Mouse (Mus musculus) thymus, postnatal 14 days (tissue): ENCODE measurements around the gene Zcchc14.

Experiments used
- DNase-seq: peaks from one replicate; pipeline ENCODE4 v3.0.0; 2021

The Zcchc14 gene

DNA sequence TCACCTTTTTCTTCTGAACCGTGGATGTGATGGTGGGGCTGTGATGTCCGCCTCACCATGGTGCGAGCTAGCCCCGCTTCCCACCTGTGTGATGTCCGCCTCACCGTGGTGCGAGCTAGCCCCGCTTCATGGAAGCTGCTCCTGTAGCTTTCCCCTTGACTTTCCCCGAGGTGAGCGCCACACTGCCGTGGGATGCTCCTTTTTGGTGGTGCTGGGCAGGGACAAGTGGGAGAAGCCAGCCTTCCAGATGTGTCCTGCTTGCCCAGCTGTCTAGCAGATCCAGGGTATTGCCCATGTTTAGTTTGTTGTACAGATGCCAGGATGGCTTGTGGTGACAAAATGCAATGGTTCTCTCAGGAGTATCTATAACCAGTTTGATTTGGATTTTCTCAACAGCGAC, 10.4 kb upstream of the Zcchc14 start:
- no peak for DNase-seq

DNA sequence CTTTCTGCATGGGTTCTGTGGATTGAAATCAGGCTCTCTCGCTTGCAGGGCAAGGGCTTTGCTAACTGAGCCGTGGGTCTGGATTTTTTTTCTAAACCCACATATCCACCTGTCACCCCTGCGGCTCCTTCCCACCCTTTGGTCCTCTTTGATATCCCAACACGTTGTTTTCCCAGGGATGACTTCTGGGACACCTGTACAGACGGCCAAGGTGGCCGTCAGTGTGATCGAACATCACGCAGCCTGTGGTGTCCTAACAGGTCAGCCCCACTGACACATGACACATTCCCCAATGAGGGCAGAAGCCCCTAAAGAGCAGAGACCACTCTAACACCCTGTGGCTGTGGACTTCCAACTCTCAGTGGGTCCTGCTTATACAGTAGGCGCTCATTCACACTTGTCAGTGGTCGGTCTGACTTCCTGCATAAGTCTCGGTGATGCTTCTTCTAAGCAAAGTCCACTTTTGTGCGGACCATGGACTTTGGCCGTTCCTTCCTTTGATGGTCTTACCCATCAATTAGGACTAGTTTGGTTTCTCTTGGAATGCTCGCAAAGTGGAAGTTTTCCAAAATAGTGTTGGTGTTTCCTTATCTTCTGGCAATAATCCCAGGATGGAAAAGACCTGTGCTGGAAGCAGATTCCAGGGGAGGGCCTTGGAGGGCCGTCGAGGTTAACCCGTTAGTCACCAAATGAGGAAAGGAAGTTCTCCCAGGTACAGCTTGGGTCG, 9.1 kb upstream of the Zcchc14 start:
- no peak for DNase-seq

GRCm38 (mm10) chr8:121660602-121661001, 7.9 kb upstream of the Zcchc14 start:
- DNase-seq: no peak

DNA sequence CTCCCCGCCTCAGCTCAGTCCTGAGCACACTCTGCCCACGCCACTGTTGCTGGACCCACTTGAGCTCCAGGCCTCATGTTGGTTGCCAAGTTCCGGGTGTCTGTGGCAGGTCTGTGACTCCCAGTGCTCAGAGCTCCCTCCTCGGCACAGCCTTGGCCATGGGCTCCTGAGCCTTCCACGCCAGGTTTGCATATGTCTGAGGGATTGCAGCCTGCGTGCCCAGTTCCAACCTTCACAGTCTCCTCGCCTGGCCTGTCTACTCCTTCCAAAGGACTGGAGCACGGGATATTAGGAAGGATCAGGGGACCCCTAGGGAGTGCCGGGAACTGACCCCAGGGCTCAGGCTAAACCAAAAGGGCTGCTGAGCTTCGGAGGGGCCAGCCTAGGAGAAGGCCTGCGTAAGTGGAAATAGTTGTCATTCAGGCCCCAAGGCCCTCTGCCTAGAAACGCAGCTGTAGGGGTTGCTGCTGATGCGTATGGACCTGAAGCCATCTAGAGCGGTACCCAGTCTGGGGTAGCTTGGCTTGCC, 2.3 kb upstream of the Zcchc14 start:
- DNase-seq: no peak

DNA sequence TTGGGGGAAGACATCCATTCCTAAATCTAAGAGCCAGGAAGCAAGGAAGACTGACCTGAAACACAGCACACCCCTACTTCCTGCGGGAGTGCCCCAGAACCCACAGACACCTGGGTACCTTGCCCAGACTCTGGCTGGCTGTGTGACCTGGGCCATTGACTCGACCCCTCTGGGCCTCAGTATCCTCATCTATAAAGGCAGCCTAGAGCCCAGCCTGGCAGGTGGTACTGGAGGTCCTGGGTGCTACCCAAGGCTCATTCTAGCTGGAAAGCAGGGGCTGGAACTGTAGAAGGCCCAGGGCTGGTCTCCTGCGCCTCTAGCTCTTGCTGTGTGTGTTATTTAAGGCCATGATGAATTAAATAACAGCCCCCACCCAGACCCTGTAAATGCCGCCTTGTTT, 1.4 kb upstream of the Zcchc14 start:
- no peak for DNase-seq

DNA sequence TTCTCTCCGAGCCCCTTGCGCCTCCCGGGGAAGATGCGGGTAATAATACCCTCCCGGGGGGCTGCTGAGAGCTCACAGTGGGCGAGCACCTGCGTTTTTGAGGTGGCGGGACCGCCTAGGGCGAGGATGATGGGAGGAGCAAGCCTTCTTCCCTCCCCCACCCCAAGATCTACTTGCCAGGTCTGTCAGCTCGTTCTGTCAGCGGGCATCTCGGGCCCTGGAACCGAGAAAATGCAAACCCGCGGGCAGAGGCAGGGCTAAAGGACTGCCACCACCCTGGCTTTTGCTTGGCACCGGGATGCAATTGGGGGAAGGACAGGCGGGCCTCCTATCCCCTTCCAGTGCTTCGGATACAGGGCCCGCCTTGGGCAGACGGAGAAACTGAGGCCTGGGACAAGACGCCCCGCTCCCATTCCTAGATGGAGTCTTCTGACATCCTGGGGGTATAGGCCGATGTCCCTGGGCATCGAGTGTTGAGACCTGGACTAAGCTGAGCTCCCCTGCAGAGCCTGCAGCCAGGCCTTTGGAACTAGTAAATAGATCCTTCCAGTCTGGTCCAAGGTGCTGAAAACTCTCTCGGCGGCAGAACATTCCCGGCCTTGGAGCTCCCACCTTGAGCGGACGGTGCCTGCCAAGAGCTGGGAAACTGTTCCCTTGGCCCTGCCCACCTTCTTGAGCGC, 779 bp upstream of the Zcchc14 start:
- no peak for DNase-seq

- no peak for DNase-seq
Measured at GRCm38 (mm10) chr8:121651874-121652361, 783 bp downstream of the Zcchc14 start.

GRCm38 (mm10) chr8:121651308-121651873, 1.3 kb downstream of the Zcchc14 start:
- DNase-seq: no peak

DNA sequence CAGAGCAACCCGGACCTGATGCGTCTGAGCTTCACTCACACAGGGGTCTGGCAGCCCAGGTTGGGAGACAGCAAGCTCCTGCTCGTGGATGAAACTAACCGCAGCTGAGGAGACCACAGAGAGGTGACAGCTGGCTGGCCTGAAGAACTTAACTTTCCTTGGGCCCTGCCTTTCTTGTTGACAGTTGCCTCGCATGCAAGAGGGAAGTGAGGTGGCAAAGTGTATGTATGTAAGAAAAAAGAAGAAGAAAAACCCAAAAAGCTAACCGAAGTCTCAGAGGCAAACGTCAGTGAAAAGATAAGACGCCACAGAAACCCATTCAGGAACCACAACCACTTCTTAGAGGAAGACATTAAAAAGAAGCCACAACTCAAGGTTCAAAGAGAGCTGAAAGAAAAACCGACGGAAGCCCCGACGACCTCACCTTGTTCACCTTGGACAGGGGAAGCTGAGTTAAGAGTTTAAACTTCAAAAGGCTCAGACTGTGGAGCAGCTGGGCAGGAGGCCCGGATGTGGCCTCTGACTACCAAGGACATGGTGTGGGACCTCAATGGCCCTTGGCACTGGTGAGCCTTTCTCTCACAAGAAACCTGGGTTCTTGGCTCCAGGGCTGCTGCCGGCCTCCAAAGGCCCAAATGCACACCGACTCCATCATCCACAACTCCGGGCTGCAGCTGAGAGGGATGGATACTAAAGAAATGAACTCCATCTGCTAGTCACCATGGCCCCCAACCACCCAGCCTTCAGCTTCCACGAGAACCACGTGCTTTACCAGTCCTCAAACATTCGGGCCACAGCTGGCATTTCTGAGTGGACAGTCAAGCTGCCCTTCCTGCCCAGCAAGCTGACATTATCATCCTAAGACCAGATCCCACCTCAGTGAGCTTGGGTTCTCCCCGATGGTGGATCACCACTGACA, 2.1 kb downstream of the Zcchc14 start:
- DNase-seq: peak; percentile 21

DNA sequence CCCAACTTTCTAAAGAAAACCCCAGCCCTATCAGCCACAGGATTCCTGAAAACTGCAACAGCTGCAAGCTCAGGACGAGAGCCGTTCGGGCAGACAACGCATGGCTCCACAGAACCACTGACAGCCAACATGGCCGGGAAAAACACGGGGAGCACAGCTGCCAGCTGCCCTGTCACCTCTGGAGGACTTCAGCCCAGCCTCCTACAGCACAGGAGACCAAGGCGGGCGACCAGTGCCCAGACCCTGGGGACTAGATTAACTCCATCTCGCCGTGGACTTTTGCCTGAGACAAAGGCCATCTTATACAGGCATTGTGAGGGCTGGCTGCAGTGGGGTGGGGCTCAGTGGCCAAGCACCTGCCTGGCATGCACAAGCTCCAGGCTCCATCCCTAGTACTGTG, 2.8 kb downstream of the Zcchc14 start:
- no peak for DNase-seq

- DNase-seq: no peak
Measured at GRCm38 (mm10) chr8:121649423-121649822, 3.3 kb downstream of the Zcchc14 start.

- no peak for DNase-seq
Measured at GRCm38 (mm10) chr8:121648451-121648850, 4.2 kb downstream of the Zcchc14 start.

- DNase-seq: no peak
Measured at GRCm38 (mm10) chr8:121647511-121648215, 5.0 kb downstream of the Zcchc14 start.

DNA sequence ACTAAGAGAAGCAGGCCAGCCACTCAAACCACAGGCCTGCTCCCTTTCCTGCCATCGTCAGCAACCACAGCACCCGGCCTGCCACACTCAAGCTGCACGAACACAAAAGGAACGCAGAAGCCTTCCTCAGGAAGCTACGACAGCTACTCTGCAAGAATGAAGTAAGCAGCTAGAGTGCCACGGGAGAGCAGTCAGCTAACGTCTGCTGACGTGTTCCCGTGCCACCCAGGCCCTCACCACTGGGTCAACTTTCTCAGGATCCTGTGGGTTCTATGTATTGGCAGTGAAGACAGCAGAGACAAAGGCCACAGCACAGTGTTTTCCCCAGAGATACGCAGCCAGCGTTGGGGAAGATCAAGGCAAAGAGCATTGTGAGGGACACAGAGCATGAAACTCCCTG, 9.3 kb downstream of the Zcchc14 start:
- no peak for DNase-seq

GRCm38 (mm10) chr8:121642804-121643203, 9.9 kb downstream of the Zcchc14 start:
- no peak for DNase-seq

GRCm38 (mm10) chr8:121636180-121636579, 16.5 kb downstream of the Zcchc14 start:
- no peak for DNase-seq

DNA sequence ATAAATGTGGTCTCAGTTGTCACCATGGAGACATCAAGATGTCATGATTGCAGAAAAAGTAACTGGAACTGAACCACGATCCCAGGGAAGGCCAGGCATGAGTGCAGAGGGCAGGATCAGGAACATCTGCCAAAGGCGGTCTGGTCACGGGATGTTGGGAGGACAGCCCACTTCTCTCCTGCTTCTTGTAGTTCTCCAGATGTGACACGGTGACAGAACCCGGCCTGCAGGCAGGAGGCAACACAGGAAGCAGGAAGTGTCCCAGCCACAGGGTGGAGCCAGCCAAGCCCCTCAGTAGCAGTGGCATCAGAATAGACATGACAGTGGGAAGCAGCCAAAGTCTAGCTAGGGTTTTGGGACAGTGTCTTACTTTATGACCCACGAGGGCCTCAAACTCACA, 17.2 kb downstream of the Zcchc14 start:
- no peak for DNase-seq

DNA sequence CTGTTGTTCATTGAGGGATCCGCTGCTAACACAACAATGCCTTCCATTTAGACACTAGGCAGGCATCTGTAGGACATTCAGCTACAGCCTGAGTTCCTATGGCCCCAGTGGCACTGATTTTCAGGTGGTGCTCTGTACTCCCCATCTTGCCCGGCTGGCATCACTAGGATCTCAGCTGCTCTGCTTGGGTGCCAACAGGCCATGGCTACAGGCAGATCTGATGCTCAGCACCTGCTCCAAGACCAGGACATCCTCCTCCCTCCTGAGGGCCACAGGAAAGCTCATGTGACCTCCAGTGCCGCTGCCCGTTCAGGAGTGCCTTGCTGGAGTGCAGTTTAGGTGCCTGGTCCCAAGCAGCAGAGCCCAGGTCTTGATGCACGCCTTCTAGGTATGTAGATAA, 20.3 kb downstream of the Zcchc14 start:
- no peak for DNase-seq

- DNase-seq: no peak
Measured at GRCm38 (mm10) chr8:121631645-121632071, 21.0 kb downstream of the Zcchc14 start.

DNA sequence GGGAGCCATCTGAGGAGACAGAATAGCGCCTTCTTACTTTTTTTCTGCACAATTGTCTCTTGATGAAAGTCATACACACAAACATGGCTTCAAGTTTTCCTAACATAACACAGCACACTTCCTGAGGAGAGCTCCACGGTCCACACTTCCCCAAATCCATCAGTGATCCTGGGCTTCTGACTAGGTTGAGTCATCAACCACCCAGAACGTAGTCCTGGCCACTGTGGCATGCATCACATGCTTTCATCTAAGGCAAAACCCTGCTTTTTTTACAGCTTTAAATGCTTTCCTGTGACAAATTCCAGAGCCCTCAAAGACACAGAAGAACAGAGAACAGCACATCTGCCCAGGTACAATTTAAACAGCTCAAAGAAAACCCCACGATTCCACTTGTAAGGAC, 24.0 kb downstream of the Zcchc14 start:
- no peak for DNase-seq

GRCm38 (mm10) chr8:121623043-121623442, 29.7 kb downstream of the Zcchc14 start:
- DNase-seq: no peak

DNA sequence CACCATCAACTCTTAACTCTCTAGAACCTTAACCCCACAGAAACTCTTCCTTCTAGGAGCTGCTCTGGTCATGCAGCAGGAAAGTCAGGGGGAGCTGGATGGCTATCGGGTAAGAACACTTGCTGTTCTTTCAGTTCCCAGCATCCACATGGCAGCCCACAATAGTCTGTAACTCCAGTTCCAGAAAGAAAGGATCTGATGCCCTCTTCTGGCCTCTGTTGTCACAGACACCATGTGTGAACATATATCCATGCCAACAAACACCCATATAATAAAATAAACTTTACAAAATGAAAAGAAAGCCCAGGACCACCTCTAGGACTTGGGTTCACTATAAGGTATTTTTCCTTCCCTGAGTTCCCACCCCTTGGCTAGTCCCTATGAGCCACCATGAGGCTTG, 30.8 kb downstream of the Zcchc14 start:
- DNase-seq: no peak
